Mouse (Mus musculus): ENCODE data around the gene Sh2d7. TPM values are rescaled to one million over a fixed set of nuclear protein-coding genes. Genes with fewer than 3 reads are reported as not detected.

Sh2d7 gene
- polyA plus RNA-seq, 1 experiment from 2014 or later = not detected

GRCm38 (mm10) chr9:54544954-54545315, 6.2 kb downstream of the Sh2d7 start:
- ATAC-seq (ENCODE audit: insufficient number of reproducible peaks, low FRiP score, low TSS enrichment, low read depth) = no peak
- no peak overlapping the region for H3K9ac ChIP-seq
- H3K4me2 ChIP-seq = no peak overlapping the region
- no peaks in the 10 kb centered on the region; the same call in 1 of the 2 replicates for H3K36me3 ChIP-seq
- no peaks in the 10 kb centered on the region for H3K9me3 ChIP-seq
- H3K4me3 ChIP-seq = no peak overlapping the region
- H3K27ac ChIP-seq = no peak overlapping the region
- H3K27me3 ChIP-seq = no peaks in the 10 kb centered on the region
- H3K4me1 ChIP-seq = no peaks in the 10 kb centered on the region
- WGBS = 89% methylated on average over 4 of the region's 4 CpGs

GRCm38 (mm10) chr9:54547536-54547935, 8.8 kb downstream of the Sh2d7 start:
- no peaks in the 10 kb centered on the region for H3K27me3 ChIP-seq
- no peaks in the 10 kb centered on the region; the same call in 1 of the 2 replicates for H3K36me3 ChIP-seq
- no peak overlapping the region for H3K27ac ChIP-seq
- H3K9ac ChIP-seq = no peak overlapping the region
- no peak for ATAC-seq (ENCODE audit: insufficient number of reproducible peaks, low FRiP score, low TSS enrichment, low read depth)
- H3K4me3 ChIP-seq = no peak overlapping the region
- H3K4me2 ChIP-seq = no peak overlapping the region
- WGBS = 19% methylated on average over 5 of the region's 5 CpGs
- H3K9me3 ChIP-seq = no peaks in the 10 kb centered on the region
- H3K4me1 ChIP-seq = no peaks in the 10 kb centered on the region

DNA sequence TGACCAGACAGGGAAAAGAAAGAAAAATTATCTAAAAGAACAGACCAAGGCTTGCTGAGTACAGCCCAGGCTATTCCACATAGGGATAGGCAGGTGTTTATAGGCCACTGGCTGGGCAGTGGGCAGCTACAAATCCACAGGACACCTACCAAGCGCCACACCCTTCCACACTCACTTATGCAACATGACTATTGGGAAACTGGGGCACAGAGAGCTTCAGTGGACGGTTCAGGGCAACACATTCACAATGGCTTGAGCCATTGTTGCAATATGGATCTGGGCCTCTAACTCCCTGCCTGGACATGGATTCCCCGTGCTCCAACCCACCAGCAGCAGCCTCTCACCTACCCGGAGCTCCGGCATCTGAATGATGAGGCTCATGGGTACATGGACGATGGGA, 10.6 kb downstream of the Sh2d7 start:
- H3K9me3 ChIP-seq = no peaks in the 10 kb centered on the region
- 87% methylated on average over 6 of the region's 6 CpGs for WGBS
- H3K4me2 ChIP-seq = no peak overlapping the region
- no peaks in the 10 kb centered on the region; the same call in 1 of the 2 replicates for H3K36me3 ChIP-seq
- no peak overlapping the region for H3K4me3 ChIP-seq
- no peak overlapping the region for H3K9ac ChIP-seq
- no peaks in the 10 kb centered on the region for H3K4me1 ChIP-seq
- no peaks in the 10 kb centered on the region for H3K27me3 ChIP-seq
- H3K27ac ChIP-seq = no peak overlapping the region
- no peak for ATAC-seq (ENCODE audit: insufficient number of reproducible peaks, low FRiP score, low TSS enrichment, low read depth)

GRCm38 (mm10) chr9:54552409-54552808, 13.6 kb downstream of the Sh2d7 start:
- no peak; the same call in 1 of the 2 replicates for ATAC-seq (ENCODE audit: insufficient number of reproducible peaks, low FRiP score, low TSS enrichment, low read depth)

DNA sequence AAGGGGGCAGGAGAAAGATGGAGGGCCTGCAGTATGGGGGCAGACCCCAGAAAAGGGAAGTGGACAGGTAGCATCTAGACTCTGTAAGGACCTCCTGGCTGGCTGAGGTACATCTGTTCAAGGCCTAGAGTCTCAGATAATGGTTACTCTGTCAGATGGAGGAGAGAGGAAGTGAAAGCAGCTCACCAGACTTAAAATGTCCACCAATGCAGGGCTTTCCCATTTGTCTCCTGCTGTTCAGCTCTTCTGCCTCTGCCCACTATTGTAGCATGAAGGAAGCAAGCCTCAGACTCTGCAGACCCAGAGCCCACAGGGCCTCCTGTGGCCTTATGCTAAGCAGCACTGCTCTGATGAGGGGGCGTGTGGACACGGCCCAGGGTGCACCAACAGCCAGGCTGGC, 16.3 kb downstream of the Sh2d7 start:
- no peak overlapping the region for H3K4me3 ChIP-seq
- H3K4me1 ChIP-seq = peaks cover 14% of the 10 kb centered on the region
- H3K9ac ChIP-seq = no peak overlapping the region
- no peak overlapping the region for H3K4me2 ChIP-seq
- ATAC-seq (ENCODE audit: insufficient number of reproducible peaks, low FRiP score, low TSS enrichment, low read depth) = no peak
- H3K27me3 ChIP-seq = no peaks in the 10 kb centered on the region
- H3K36me3 ChIP-seq = no peaks in the 10 kb centered on the region
- H3K27ac ChIP-seq = no peak overlapping the region
- H3K9me3 ChIP-seq = no peaks in the 10 kb centered on the region
- WGBS = 68% methylated on average over 2 of the region's 2 CpGs

More at GRCm38 (mm10) chr9:54552409-54552808, 13.6 kb downstream of the Sh2d7 start:
- no peaks in the 10 kb centered on the region for H3K27me3 ChIP-seq
- no peak overlapping the region for H3K9ac ChIP-seq
- 18% methylated on average over 5 of the region's 5 CpGs for WGBS
- H3K4me1 ChIP-seq = no peaks in the 10 kb centered on the region
- H3K4me2 ChIP-seq = no peak overlapping the region
- H3K36me3 ChIP-seq = no peaks in the 10 kb centered on the region; the same call in 1 of the 2 replicates
- H3K9me3 ChIP-seq = no peaks in the 10 kb centered on the region
- H3K4me3 ChIP-seq = no peak overlapping the region
- no peak overlapping the region for H3K27ac ChIP-seq

- ATAC-seq (ENCODE audit: insufficient number of reproducible peaks, low FRiP score, low TSS enrichment, low read depth) = no peak
- Histone ChIP-seq H3K4me1 (peaks cover 18% of the 10 kb centered on the region), H3K4me2 (no peak overlapping the region), H3K27ac (no peak overlapping the region), H3K9me3 (no peaks in the 10 kb centered on the region), H3K27me3 (no peaks in the 10 kb centered on the region), H3K36me3 (no peaks in the 10 kb centered on the region), H3K4me3 (no peak overlapping the region), H3K9ac (no peak overlapping the region)
- WGBS = 69% methylated on average over 8 of the region's 8 CpGs
These were observed 19.9 kb downstream of the Sh2d7 start for GRCm38 (mm10) chr9:54558731-54559130.

DNA sequence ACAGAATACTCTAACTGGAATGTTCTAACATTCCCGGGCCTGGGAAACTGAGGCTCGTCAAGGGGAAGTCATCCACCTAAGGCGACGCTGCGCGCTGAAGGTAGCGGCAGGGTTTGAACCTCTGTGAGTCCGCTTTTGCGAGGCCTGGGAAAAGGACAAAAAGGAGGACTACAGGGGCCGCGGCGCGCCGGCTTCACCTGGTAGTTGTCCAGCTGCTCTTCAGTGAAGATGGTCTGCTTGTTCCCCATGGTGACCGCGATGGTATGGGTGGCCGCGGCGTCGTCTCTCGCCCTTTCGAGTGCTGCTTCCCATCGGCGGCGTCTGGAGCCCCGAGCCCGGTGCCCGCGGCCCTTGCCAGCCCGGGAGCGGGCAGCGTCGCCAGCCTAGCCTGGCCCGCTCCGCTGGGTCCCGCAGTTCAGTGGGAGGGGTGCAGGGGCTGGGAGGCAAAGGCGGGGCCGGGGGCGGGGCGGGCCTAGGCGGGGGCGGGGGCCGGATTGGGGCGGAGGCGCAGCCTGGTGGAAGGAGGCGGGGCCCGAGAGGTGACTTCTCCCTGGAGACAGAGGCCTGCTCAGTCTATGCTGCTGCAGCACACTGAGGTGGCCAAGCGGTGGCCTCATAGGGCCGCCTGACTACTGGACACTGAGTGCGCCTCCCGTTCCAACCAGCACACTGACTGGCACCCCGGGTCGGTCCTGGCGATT, 21.1 kb downstream of the Sh2d7 start, which contains the start of gene Cib2:
Gene Cib2 (minus strand): TSS at position 448 of the 701 bp plus-strand sequence.
- H3K9me3 ChIP-seq = no peaks in the 10 kb centered on the region
- 2% methylated on average over 48 of the region's 54 CpGs for WGBS

DNA sequence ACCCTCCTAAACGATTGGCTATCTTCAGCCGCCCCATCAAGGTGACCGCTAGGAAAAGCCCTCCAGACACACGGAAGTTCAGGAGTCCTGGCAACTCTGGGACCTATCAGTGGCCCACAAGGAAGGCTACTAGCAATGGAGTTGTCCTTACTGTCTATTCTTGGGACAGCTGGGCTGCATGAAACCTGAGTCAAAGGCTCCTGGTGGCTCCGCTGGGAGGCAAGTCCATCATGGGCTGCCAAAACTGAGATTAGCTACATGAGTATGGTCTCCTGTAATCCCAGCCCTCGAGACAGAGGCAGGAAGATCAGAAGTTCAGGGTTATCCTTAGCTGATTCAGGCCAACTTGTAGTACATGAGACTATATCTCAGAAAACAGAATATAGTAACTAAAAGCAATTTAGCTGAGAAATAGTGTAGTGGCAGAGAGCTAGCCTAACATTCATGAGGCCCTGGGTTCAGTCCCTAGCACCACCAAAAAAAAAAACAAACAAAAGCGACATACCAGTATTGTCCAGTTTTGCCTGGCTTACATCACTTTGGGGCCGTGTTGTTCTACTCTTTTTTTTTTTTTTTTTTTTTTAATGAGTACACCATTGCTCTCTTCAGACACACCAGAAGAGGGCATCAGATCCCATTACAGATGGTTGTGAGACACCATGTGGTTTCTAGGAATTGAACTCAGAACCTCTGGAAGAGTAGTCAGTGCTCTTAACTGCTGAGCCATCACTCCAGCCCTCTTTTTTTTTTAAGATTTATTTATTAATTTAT, 22.2 kb downstream of the Sh2d7 start:
- Histone ChIP-seq H3K27me3 (no peaks in the 10 kb centered on the region), H3K4me3 (no peak overlapping the region), H3K36me3 (no peaks in the 10 kb centered on the region), H3K4me2 (no peak overlapping the region), H3K9ac (no peak overlapping the region), H3K4me1 (peaks cover 18% of the 10 kb centered on the region), H3K27ac (no peak overlapping the region), H3K9me3 (no peaks in the 10 kb centered on the region)
- ATAC-seq (ENCODE audit: insufficient number of reproducible peaks, low FRiP score, low TSS enrichment, low read depth) = no peak
- WGBS = 86% methylated on average over 8 of the region's 8 CpGs

More for the DNA sequence above, 21.1 kb downstream of the Sh2d7 start, which contains the start of gene Cib2:
- Histone ChIP-seq H3K4me3 (peak within 1 kb of the TSS; percentile 64), H3K9ac (peak within 1 kb of the TSS; percentile 61), H3K27ac (no peak within 1 kb of the TSS), H3K27me3 (no peaks in the 10 kb centered on the region), H3K4me2 (peak within 1 kb of the TSS; percentile 91), H3K36me3 (no peaks in the 10 kb centered on the region), H3K4me1 (peaks cover 18% of the 10 kb centered on the region)
- ATAC-seq (ENCODE audit: insufficient number of reproducible peaks, low FRiP score, low TSS enrichment, low read depth) = peak; percentile 89

- H3K27me3 ChIP-seq = no peaks in the 10 kb centered on the region
- H3K4me2 ChIP-seq = no peak overlapping the region
- H3K9ac ChIP-seq = no peak overlapping the region
- no peaks in the 10 kb centered on the region for H3K36me3 ChIP-seq
- 37% methylated on average over 4 of the region's 4 CpGs for WGBS
- ATAC-seq (ENCODE audit: insufficient number of reproducible peaks, low FRiP score, low TSS enrichment, low read depth) = no peak
- H3K27ac ChIP-seq = peak overlapping the region; percentile 38
- H3K4me3 ChIP-seq = no peak overlapping the region
- H3K9me3 ChIP-seq = no peaks in the 10 kb centered on the region
- 0 out of 2 replicates have a peak, but pooled peaks cover 2% of the 10 kb centered on the region for H3K4me1 ChIP-seq
These were observed 28.2 kb downstream of the Sh2d7 start for GRCm38 (mm10) chr9:54566958-54567357.

- no peak for ATAC-seq (ENCODE audit: insufficient number of reproducible peaks, low FRiP score, low TSS enrichment, low read depth)
- WGBS = 44% methylated on average over 2 of the region's 2 CpGs
- Histone ChIP-seq H3K36me3 (no peaks in the 10 kb centered on the region), H3K4me1 (0 out of 2 replicates have a peak, but pooled peaks cover 2% of the 10 kb centered on the region), H3K27ac (no peak overlapping the region), H3K4me2 (no peak overlapping the region), H3K27me3 (no peaks in the 10 kb centered on the region), H3K9me3 (no peaks in the 10 kb centered on the region), H3K9ac (no peak overlapping the region), H3K4me3 (no peak overlapping the region)
These were observed 29.9 kb downstream of the Sh2d7 start for GRCm38 (mm10) chr9:54568732-54569131.

DNA sequence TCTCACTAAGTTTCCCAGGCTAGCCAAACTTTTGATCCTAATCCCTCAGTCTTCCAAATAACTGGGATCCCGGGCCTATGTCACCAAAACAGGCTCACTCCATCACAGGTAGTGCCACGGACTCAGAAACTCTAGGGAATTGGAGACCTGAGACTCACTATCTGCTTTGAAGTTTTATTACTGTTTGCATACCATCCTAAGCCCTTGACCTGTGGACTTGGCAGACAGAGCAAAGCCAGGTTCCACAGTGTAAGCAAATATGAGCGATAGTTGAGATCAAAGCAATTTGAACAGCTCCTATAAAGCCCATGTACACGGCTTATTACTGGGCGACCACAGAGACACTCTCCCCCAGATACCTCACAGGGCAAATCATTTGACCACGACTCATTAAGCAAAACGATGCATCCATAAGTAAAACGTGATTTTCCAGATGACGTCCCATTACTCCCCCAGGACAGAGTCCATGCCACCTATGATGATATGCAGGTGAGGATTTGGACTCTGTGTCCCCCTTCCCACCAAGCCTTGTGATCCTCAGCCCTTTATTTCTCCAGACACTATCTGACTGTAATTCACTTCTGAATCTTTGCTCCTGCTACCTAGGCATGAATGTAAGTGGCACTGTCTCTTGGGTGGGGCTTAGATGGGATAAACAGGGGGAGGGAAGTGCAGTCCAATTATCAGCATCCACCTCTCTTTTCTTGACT, 32.5 kb downstream of the Sh2d7 start:
- Histone ChIP-seq H3K4me2 (no peak overlapping the region), H3K9me3 (no peaks in the 10 kb centered on the region), H3K27me3 (no peaks in the 10 kb centered on the region), H3K4me1 (0 out of 2 replicates have a peak, but pooled peaks cover 2% of the 10 kb centered on the region), H3K4me3 (no peak overlapping the region), H3K27ac (no peak overlapping the region), H3K36me3 (no peaks in the 10 kb centered on the region), H3K9ac (no peak overlapping the region)
- no peak for ATAC-seq (ENCODE audit: insufficient number of reproducible peaks, low FRiP score, low TSS enrichment, low read depth)
- WGBS = 56% methylated on average over 9 of the region's 9 CpGs
